Mouse (Mus musculus) limb, embryonic 10.5 days (tissue): ENCODE measurements around the gene Adsl. TPM values are rescaled to one million over a fixed set of nuclear protein-coding genes. Genes with fewer than 3 reads are reported as not detected.

Experiments used
- DNase-seq: peaks from one replicate; pipeline ENCODE4 v3.0.0-alpha.2; 2017; ENCODE audit warnings: low spot score
- H3K27ac ChIP-seq: fragments of 300-500 bp; sonication (generic); 2 replicates; pipeline ENCODE4 v1.5.1; 2016; ENCODE audit warnings: mild to moderate bottlenecking
- H3K27me3 ChIP-seq: fragments of 300-500 bp; sonication (generic); 2 replicates; pipeline ENCODE4 v1.6.1; 2016; ENCODE audit warnings: low read depth, mild to moderate bottlenecking; ENCODE audit not compliant: poor library complexity, severe bottlenecking
- H3K36me3 ChIP-seq: fragments of 300-500 bp; sonication (generic); 2 replicates; pipeline ENCODE4 v1.6.1; 2016; ENCODE audit warnings: mild to moderate bottlenecking, moderate library complexity
- H3K4me1 ChIP-seq: fragments of 300-500 bp; sonication (generic); 2 replicates; pipeline ENCODE4 v1.6.1; 2016
- H3K4me3 ChIP-seq: fragments of 300-500 bp; sonication (generic); 2 replicates; pipeline ENCODE4 v1.5.1; 2016; ENCODE audit warnings: mild to moderate bottlenecking, moderate library complexity
- H3K9me3 ChIP-seq: fragments of 300-500 bp; sonication (generic); replicated peaks from 2 replicates; pipeline ENCODE4 v1.6.1; 2016; ENCODE audit warnings: mild to moderate bottlenecking
- WGBS: fragments of 180-500 bp; shearing (Covaris S2); methylation state at CpG from one replicate; pipeline ENCODE4 v1.1.7; 2016; 5-methylcytosine and 5-hydroxymethylcytosine counted together
- polyA plus RNA-seq: library from polyadenylated mRNA; unstranded; fragments of >200 nt; fragmentation: Nextera tagmentation; extraction: Ambion mirVana; gene quantifications from 2 replicates; pipeline ENCODE4 v1.2.1, GENCODE M21; 2016

Adsl gene
- polyA plus RNA-seq, 1 experiment from 2014 or later: 213 TPM

- no peaks in the 10 kb centered on the region for H3K36me3 ChIP-seq
- H3K27ac ChIP-seq: no peak overlapping the region
- WGBS: 88% methylated on average over 6 of the region's 6 CpGs
- no peaks in the 10 kb centered on the region for H3K27me3 ChIP-seq
- DNase-seq: no peak
- H3K9me3 ChIP-seq: no peaks in the 10 kb centered on the region
- peaks cover 12% of the 10 kb centered on the region; the same call in 1 of the 2 replicates for H3K4me1 ChIP-seq
- H3K4me3 ChIP-seq: no peak overlapping the region
Measured at GRCm38 (mm10) chr15:80996090-80996835, 48.0 kb downstream of the Adsl start.

- Histone ChIP-seq H3K27ac (no peak overlapping the region), H3K27me3 (no peaks in the 10 kb centered on the region), H3K4me1 (peaks cover 12% of the 10 kb centered on the region; the same call in 1 of the 2 replicates), H3K9me3 (no peaks in the 10 kb centered on the region), H3K36me3 (no peaks in the 10 kb centered on the region), H3K4me3 (no peak overlapping the region)
- WGBS: 63% methylated on average over 1 of the region's 1 CpGs
- DNase-seq: no peak
Measured at GRCm38 (mm10) chr15:80997077-80997476, 48.8 kb downstream of the Adsl start.

GRCm38 (mm10) chr15:81000419-81001138 lies 52.3 kb downstream of the Adsl start:
- Histone ChIP-seq H3K9me3 (no peaks in the 10 kb centered on the region), H3K27ac (no peak overlapping the region), H3K36me3 (peaks cover 4% of the 10 kb centered on the region; the same call in 1 of the 2 replicates), H3K27me3 (no peaks in the 10 kb centered on the region), H3K4me3 (no peak overlapping the region), H3K4me1 (peaks cover 6% of the 10 kb centered on the region; the same call in 1 of the 2 replicates)
- DNase-seq: no peak
- 66% methylated on average over 3 of the region's 4 CpGs for WGBS

GRCm38 (mm10) chr15:81006127-81006735 lies 57.9 kb downstream of the Adsl start:
- Histone ChIP-seq H3K9me3 (no peaks in the 10 kb centered on the region), H3K27me3 (no peaks in the 10 kb centered on the region), H3K4me3 (no peak overlapping the region), H3K27ac (no peak overlapping the region), H3K36me3 (peaks cover 39% of the 10 kb centered on the region), H3K4me1 (no peaks in the 10 kb centered on the region)
- whole genome bisulfite sequencing: 82% methylated on average over 10 of the region's 10 CpGs
- DNase-seq: no peak

GRCm38 (mm10) chr15:81007339-81007738 lies 59.0 kb downstream of the Adsl start:
- DNase-seq: no peak
- WGBS: 96% methylated on average over 9 of the region's 9 CpGs
- Histone ChIP-seq H3K4me1 (no peaks in the 10 kb centered on the region), H3K36me3 (peaks cover 50% of the 10 kb centered on the region), H3K9me3 (no peaks in the 10 kb centered on the region), H3K4me3 (no peak overlapping the region), H3K27me3 (no peaks in the 10 kb centered on the region), H3K27ac (no peak overlapping the region)

- Histone ChIP-seq H3K27ac (no peak overlapping the region), H3K36me3 (peaks cover 56% of the 10 kb centered on the region), H3K4me3 (no peak overlapping the region), H3K4me1 (no peaks in the 10 kb centered on the region), H3K27me3 (no peaks in the 10 kb centered on the region), H3K9me3 (no peaks in the 10 kb centered on the region)
- WGBS: 93% methylated on average over 8 of the region's 8 CpGs
- DNase-seq: no peak
Measured at GRCm38 (mm10) chr15:81007905-81008304, 59.6 kb downstream of the Adsl start.

GRCm38 (mm10) chr15:81008689-81009123 lies 60.4 kb downstream of the Adsl start:
- Histone ChIP-seq H3K27me3 (no peaks in the 10 kb centered on the region), H3K4me1 (no peaks in the 10 kb centered on the region), H3K9me3 (no peaks in the 10 kb centered on the region), H3K36me3 (peaks cover 60% of the 10 kb centered on the region), H3K27ac (no peak overlapping the region), H3K4me3 (no peak overlapping the region)
- no peak for DNase-seq
- WGBS: 62% methylated on average over 10 of the region's 10 CpGs

- Histone ChIP-seq H3K4me3 (no peak overlapping the region), H3K27me3 (no peaks in the 10 kb centered on the region), H3K4me1 (no peaks in the 10 kb centered on the region), H3K9me3 (no peaks in the 10 kb centered on the region), H3K36me3 (peaks cover 72% of the 10 kb centered on the region), H3K27ac (no peak overlapping the region)
- no peak for DNase-seq
- WGBS: 73% methylated on average over 7 of the region's 7 CpGs
Measured at GRCm38 (mm10) chr15:81010114-81010513, 61.8 kb downstream of the Adsl start.

- WGBS: 65% methylated on average over 3 of the region's 3 CpGs
- no peaks in the 10 kb centered on the region for H3K4me1 ChIP-seq
- no peaks in the 10 kb centered on the region for H3K27me3 ChIP-seq
- no peak overlapping the region for H3K4me3 ChIP-seq
- DNase-seq: no peak
- H3K36me3 ChIP-seq: peaks cover 83% of the 10 kb centered on the region
- H3K9me3 ChIP-seq: no peaks in the 10 kb centered on the region
- no peak overlapping the region for H3K27ac ChIP-seq
Measured at GRCm38 (mm10) chr15:81011523-81011922, 63.2 kb downstream of the Adsl start.

GRCm38 (mm10) chr15:81012359-81012758 lies 64.1 kb downstream of the Adsl start:
- no peak overlapping the region for H3K4me3 ChIP-seq
- 96% methylated on average over 4 of the region's 4 CpGs for WGBS
- H3K4me1 ChIP-seq: no peaks in the 10 kb centered on the region
- no peaks in the 10 kb centered on the region for H3K9me3 ChIP-seq
- peaks cover 89% of the 10 kb centered on the region for H3K36me3 ChIP-seq
- H3K27me3 ChIP-seq: no peaks in the 10 kb centered on the region
- no peak for DNase-seq
- H3K27ac ChIP-seq: no peak overlapping the region

- no peaks in the 10 kb centered on the region for H3K9me3 ChIP-seq
- H3K4me3 ChIP-seq: no peak overlapping the region
- peaks cover 93% of the 10 kb centered on the region for H3K36me3 ChIP-seq
- 86% methylated on average over 7 of the region's 7 CpGs for WGBS
- no peaks in the 10 kb centered on the region for H3K27me3 ChIP-seq
- H3K4me1 ChIP-seq: no peaks in the 10 kb centered on the region
- no peak overlapping the region for H3K27ac ChIP-seq
- DNase-seq: no peak
Measured at GRCm38 (mm10) chr15:81013186-81013585, 64.9 kb downstream of the Adsl start.

GRCm38 (mm10) chr15:81015068-81015744 lies 66.9 kb downstream of the Adsl start:
- Histone ChIP-seq H3K4me3 (no peak overlapping the region), H3K27me3 (no peaks in the 10 kb centered on the region), H3K4me1 (no peaks in the 10 kb centered on the region), H3K36me3 (peaks cover 98% of the 10 kb centered on the region), H3K27ac (no peak overlapping the region), H3K9me3 (no peaks in the 10 kb centered on the region)
- no peak for DNase-seq
- 89% methylated on average over 5 of the region's 5 CpGs for WGBS
